Mouse (Mus musculus) adrenal gland, postnatal 14 days (tissue): Measurements from ENCODE around the gene Tango6. TPM values are rescaled to one million over a fixed set of nuclear protein-coding genes. Genes with fewer than 3 reads are reported as not detected.

Experiments
- DNase-seq: peaks from one replicate; pipeline ENCODE4 v3.0.0; 2021; ENCODE audit warnings: mixed read lengths
- long read RNA-seq, 2 experiments: library from polyadenylated mRNA; stranded (forward); transcript quantifications; one replicate each; pipeline ENCODE4 v2.0.0; 2021
- total RNA-seq: library from RNA; stranded (reverse); gene quantifications from 2 replicates; pipeline ENCODE4 v1.2.3, GENCODE M21; 2021

Tango6 gene
- total RNA-seq: 8.4 and 9.7 TPM in 2 replicates
- long read RNA-seq, experiment 1, full-length matches to known transcripts: 7 of 12 reads
- long read RNA-seq, experiment 1, partial matches to known transcripts: 4 of 12 reads
- long read RNA-seq, experiment 1, other reads (novel, unspliced or antisense): 1 of 12 reads
- long read RNA-seq, experiment 2, full-length matches to known transcripts: 2 of 6 reads
- long read RNA-seq, experiment 2, partial matches to known transcripts: 2 of 6 reads
- long read RNA-seq, experiment 2, other reads (novel, unspliced or antisense): 2 of 6 reads

DNA sequence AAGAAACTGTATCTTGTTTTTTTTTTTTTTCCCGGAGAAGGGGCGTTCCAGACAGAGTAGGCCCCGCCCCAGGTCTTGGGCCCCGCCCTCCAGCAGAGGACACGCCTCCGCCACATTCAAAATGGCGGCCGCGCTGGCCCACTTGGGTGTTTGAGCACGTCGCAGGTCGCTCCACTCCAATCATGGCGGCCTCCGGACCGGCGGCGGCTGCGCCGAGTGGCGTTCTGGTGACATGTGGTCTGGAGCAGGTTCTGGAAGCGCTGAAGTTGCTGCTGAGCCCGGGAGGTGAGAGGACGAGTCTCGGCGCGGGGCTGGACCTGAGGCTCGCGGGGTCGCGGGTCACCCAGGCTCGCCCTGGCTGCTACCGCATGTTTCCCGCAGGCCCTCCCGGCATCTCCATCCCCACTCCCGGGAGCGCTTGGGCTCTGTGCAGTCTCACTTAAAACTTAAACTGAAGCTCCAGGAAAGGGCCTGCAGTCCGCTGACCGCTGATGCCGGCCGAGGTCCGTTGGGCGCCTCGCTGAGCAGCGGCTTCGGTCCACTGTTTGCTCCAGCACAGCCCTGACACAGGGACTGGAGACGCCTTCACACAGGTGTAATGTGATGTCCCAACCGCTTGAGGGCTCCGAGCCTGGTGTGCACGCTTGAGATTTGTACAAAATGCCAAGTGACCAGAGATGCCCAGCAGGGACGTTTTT, at the start of gene Tango6:
Gene Tango6, plus strand, starts transcription at position 98 of the 698 bp plus-strand sequence.
- peak; percentile 96 for DNase-seq

DNA sequence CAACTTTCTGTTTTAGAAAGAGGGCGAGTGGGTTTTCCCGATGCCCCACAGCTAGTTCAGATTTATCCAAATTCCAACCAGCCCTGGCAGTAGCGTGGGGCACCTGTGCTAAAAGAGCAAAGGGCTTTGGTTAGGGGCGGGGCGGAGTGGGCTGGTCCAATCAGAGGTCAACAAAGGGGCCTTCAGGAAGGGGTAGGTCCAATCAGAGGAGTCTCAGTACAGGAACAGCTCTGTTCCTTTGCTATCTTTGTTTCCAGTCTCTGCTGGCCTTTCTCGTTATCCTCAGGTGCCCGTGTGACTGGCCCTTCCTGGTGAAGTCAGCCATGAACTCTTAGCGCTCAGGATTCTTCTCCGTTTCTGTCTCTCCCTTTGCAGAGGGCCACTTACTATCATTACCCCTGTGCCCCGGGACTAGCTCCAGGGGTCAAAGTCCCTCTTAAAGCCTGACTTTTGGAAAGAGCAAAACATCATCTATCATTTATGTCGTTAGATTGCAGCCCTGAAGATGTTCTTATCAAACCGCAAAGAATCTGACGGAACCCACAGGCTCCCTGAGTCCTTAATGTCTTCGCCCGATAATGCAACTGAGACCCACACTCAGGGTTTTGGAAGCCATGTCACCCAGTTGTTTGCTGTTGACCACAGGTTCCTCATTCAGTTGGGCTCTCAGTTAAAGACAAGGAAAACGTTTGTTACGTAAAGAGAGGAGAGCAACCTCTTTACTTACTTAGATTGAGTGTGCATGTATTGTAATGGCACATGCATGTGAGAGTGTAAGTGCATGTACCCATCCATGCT, 49.3 kb upstream of the Tango6 start:
- DNase-seq: no peak

DNA sequence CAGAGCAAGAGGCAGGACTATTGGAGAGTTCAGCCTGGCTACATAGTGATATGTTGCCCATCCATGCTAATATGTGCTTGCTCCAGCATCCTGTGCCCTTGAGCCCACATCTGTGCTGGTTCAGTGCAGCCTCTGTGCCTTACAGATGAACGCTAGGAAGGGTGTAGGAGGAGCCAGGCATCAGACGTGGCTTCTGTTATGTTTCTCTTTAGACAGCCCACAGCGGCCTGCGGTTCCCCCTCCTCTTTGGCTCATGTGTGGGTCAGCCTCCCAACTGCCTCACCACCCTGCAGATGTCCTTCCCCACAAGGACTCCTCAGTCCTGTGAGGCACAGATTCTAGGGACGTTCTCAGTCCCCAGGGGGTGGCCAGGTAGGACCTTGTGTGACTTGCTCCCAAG, 47.6 kb upstream of the Tango6 start:
- no peak for DNase-seq

DNA sequence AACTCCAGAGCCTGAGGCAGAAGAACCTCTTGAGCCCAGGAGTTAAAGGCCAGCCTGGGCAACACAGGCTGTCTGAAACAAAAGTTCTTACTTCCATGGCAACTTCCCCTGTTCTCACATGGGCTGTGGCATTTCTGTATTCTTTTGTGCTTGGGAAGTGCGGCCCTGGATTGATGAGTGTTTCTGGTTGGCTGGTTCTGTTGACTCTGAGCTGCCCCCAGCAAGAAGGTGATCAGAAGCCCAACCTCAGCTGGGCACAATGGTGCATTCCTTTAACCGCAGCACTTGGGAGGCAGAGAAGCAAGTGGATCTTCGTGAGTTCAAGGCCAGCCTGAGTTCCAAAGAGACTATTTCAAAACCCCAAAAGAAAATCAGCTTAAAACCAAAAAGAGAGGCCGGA, 45.4 kb upstream of the Tango6 start:
- no peak for DNase-seq

DNA sequence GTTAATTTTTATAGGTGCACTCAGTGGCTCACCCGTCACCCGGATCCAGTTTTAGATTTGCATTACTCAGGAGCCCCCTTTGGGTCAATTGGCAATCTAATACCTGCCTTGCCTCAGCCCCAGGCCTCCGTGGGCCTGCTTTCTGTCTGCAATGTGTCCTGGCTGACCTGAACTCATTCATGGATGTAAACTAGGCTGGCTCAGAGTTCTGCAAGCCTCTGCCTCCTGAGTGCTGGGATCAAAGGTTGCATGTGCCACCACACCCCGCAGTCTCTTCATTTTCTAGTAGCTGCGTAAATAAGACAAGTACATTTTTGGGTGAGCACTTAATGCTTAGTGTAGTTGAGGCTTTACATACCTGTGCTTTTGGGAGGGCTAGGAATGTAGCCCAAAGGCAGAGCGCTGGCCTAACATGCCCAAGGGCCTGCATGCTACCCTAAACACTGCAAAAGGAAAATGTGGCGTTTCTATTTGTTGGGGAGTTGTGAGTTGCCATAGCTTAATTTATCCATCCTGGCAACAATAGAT, 44.0 kb upstream of the Tango6 start:
- DNase-seq: no peak

DNA sequence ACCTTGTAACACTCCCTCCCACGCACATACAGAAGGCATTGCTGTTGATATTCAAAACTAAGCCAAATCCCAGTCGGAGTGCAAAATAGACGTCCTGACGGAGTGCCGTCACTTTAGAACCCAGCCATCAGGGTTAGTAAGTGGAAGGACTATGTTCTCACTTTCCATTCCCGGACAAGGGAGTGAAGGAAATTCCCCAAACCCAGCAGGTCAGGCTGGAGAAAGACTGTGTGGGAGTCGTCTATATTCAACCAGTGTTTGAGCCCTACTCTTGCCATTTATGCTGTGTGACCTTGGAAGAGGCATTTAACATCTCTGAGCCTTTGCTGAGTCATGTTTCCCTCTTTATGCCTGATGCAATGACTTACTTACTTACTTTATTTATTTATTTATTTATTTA, 42.7 kb upstream of the Tango6 start:
- DNase-seq: no peak

DNA sequence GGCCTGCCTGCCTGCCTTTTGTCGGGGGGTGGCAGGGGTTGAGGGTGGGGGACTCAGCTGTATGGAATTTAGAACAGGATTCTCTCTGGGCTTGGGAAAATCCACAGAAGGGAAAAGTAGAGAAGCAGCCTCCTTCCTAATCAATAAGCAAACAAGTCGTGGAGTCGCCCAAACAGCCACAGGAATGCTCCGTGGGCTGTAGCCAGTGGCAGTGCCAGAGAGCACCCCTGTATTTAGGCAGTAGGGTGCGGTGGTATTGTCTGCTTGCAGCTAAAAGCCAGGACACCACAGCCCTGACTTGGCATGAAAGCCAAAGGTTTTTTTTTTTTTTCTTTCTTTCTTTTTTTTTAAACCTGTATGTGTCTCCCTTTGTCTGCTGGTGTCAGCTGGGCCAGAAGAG, 41.9 kb upstream of the Tango6 start:
- no peak for DNase-seq

DNA sequence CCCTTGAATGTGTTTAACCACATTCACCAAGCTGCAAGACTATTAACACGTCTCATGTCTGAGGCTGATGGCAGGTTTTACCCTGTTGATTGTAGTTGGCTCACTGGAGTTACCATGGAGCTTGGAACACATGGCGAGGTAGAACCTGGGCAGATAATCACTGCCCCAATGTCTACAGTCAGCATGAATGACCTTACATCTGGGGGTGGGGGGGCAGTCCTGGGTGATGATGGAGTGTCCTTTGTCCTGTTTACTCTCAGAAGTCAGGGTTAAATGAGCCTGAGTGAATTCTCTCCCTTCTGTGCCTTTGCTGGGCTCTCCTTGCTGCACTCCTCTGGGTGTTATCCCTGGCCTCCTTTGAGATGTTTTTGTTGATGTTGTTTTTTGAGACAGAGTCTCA, 40.7 kb upstream of the Tango6 start:
- DNase-seq: no peak

DNA sequence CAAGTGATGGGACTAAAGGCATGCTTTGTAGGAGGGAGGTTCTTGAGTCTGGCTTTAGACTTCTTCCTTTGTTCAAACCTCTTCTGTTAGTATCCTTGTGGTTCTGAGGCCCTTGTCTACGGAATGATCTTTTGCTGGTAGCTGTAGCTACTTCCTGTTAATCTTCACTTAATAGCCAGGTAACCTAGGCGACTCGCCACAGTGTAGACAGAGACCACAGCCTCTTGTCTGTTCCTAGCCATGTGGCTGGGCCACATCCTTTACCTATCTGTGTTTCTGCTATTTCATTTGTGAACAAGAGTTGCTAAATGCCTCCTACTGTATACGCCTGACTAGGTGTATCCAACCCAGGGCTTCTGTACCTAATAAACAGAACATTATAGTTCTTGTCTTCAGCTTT, 39.8 kb upstream of the Tango6 start:
- DNase-seq: no peak

DNA sequence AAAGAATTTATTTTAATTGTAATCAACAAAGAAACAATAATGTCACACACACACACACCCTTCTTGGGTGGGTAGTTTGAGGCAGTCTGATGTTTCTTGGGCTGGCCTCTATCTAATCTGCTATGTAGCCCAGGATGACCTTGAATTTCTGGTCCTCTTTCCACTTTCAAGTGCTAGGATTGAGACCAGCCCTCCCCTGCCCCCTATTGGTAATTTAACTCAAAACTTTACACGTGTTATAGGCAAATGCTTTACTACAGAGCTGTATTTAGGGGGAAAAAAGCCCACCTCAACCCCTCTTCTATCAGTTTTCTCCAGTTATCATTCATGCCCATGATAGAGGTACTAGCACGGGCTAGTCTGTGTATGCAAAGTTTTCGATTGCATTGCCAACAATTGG, 37.9 kb upstream of the Tango6 start:
- no peak for DNase-seq

DNA sequence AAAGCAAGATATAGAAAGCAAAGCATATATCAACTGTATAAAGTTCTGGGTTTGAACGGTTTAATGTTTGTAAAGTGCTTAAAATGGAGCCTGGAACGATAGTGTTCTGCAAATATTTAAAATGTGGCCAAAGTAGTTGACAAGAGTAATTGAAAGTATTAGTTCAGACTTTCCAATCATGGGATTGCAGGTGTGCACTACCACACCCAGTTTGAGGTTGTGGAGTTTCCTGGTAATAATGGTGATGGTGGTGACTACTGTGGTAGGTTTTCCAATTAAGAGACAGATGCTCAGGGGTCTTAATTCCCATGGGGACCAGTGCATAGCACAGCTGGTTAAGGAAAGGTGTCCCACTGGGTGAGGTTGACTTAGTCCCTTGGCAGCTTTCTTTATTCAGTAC, 36.7 kb upstream of the Tango6 start:
- DNase-seq: no peak

DNA sequence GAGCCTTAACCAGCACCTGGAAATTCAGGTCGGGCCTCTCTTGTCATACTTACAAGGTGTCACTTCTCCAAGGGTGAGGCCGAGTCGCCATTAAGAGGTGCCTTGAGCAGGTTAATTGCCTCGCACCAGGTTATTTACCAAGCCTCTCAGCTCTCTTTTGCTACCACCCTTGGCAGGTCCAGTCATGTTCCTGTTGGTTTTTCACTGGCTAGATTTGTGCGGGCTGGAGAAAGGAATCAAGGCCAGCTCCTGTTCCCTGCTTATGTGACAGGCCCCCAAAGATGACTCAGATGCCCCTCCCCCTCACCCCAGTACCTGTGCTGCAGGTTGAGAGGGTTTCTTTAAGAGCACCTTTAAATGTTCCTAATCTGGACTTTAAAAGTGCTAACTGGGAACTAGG, 36.1 kb upstream of the Tango6 start:
- DNase-seq: no peak

DNA sequence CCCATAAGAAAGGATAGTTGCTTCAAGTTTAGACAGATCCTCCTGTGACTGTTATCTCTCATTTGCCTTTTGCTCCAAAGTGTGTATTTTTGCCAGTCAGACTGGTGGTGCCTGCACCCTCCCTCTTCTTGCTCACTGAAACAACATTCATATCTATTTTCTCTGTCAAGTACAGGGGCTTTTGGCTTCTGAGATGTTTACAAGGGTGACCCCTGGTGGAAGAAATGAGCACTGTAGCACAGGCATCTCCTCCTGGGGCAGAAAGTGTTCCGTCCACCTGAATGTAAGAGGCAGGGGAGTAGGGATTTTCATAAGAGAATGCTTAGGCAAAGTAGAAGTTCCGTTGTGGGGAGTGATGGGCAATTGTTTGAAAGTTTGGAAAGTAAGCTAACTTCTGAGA, 35.5 kb upstream of the Tango6 start:
- DNase-seq: peak; percentile 80

DNA sequence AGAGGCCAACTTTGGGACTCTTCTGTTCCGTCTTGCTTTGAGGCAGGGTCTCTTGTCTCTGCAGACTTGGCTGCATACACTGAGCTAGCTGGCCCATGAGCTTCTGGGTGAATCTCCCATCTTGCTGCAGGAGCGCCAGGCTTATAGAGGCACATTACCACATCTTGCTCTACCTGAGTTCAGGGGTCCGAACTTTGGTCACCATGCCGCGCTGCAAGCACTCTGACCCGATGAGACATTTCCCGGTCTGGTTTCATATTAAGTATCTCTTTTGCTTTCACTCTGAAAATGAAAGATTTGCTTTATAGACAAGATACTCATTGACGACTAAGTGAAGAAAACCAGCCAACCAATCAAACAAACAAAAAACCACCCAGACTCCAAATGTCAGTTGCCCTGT, 34.4 kb upstream of the Tango6 start:
- no peak for DNase-seq

DNA sequence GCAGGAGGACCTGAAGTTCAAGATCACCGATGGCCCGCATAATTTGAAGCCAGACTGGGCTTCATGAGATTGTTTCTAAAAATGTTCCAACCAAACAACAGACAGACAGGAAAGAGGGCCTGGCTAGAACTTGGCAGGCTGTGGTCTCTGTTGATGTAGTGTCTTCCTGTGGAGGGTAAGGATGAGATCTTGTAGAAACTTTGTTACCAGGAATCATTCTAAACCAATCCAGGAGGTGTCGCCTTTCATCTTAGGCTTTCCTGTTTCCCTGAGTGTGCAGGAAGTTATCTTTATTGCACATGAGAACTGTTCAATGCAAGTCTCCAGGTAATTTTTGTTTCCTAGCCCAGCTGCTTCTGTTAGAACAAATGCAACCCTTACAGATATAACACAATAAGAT, 30.9 kb upstream of the Tango6 start:
- no peak for DNase-seq

DNA sequence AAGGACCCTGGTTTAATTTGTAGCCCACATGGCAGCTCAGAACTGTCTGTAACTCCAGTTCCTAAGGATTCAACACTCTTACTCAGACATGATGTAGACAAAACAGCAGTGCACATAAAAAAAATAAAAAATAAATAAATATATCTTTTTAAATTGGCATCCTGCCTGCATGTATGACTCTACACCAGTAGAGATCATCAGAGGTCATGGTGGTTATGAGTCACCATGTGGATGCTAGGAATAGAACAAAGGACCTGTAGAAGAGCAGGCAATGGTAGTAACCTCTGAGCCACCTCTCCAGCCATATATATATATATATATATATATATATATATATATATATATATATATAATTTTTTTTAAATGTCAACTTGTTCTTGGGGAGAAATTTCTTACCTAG, 26.8 kb upstream of the Tango6 start:
- peak; percentile 20 for DNase-seq

DNA sequence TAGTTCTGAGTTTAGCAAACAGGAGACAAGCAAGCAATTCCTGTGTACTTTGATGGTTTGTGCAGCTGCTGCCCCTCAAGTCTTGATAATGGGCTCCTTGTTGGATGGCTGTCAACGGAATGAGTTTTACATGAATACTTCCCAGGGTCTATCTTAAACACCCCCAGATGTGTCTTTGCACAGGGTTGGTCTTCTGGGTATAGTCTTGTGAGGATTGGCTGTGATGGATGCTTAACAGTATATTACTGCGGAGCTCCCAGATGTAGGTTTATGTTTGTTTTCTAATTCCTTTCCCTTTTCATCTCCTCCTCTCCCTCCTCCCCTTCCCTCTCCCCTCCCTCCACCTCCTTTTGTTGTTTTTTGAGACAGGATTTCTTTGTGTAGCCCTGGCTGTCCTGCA, 10.1 kb upstream of the Tango6 start:
- no peak for DNase-seq

DNA sequence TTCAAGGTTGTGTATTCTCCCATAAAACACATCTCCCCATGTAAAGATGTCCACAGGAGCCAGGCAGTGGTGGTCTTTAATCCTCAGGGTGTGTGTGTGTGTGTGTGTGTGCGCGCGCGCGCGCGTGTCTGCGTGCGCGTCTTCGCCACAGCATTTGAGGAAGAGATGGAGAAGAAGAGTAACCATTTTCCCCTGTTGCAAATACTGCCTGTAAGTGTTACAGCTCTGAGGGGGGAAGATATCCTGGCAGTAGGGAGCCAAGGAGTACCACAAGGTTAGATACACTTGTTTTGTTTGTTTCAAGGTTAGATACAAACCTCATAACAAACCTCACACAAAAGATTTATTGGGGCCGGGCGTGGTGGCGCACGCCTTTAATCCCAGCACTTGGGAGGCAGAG, 8.6 kb upstream of the Tango6 start:
- no peak for DNase-seq

DNA sequence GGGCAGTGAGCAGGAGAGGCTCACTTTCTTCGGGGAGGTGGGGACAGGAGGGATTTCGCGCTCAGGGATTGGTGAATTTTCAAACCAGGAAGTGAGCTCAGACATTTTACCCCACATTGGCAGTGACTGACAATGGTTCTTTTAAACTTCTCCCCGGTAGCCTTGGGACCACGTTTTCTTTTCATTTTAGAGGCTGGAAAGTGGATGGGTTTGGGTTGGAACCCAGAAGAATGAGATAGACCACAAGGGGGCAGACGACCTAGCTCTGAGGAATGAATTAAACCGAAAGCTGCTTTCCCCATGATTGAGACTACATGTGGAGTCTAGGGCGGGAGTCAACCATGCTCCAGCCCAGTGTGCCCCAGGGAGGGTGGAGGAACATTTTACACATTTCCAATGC, 8.0 kb upstream of the Tango6 start:
- peak; percentile 33 for DNase-seq

DNA sequence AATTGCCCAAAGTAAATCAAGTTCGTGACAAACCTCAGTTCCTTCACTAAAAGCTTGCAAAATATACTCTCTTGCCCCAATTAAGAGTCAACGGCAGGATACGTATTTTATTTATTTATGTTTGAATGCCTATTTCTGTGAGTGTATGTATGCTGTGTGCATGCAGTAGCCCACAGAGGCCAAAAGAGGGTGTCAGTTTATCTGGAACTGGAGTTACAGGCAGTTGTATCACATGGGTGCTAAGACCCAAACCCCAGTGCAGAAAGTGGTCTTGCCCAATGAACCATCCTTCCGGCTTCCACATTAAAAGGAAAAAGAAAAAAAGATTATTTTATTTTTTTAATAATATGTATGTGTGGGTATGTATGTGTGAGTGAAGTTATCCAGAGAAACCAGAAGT, 1.5 kb downstream of the Tango6 start:
- DNase-seq: no peak

DNA sequence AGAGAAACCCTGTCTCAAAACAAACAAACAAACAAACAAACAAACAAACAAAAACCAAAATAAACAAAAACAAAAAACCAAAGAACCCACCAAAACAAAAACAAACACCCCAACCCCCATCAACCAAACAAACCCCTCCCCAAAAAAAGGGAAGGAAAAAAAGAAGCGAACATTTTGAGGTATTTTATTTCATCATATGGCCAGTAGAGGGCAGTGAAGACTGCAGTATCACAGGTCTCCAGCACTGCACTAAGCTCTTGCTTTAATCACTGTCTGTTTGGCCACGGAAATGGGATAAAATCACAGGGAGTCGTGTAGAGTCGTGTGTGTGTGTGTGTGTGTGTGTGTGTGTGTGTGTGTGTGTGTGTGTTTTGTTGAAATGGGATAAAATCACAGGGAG, 4.6 kb downstream of the Tango6 start:
- DNase-seq: peak; percentile 40

DNA sequence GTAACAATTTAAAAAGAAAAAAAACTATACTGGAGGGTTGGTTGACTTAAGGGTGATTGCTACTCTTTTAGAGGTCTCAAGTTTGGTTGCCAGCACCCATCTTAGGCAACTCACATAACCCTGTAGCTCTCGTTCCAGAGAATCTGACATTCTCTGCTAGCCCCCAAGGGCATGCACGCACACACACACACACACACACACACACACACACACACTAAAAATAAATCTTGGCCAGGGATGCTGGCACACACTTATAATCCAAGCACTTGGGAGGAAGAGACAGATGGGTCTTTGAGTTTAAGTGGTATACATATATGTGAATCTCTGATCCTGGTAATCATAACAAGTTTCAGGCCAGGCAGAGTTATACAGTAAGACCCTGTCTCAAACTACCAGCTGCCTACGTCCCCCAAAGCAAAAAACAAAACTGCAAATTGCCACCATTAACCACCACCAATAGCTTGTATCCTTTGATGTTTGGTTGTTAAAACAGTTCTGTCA, 14.9 kb downstream of the Tango6 start:
- DNase-seq: no peak

DNA sequence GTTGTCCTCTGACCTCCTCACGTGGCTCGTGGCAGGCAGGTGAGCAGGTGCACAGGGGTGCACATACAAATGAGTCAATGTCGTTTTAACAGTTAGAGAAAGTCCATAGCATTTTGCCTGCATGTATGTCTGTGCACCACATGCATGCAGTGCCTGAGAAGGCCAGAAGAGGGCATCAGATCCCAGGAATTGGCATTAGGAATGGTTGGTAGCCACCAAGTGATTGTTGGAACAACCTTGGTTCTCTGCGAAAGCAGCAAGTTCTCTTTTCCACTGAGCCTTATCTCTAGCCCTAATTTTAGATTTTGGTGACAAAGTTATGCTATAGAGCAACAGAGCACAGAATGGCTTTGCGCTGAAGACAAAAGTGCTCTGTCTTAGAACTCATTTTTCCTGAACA, 16.7 kb downstream of the Tango6 start:
- peak; percentile 83 for DNase-seq
